Mouse (Mus musculus): Measurements from ENCODE around the gene Rap1b. TPM values are rescaled to one million over a fixed set of nuclear protein-coding genes. Genes with fewer than 3 reads are reported as not detected.
"Not testable (repeated sequence)": the region's sequence is repeated elsewhere in the genome, so short reads cannot be mapped to it uniquely, and the experiment has no call there.

Gene Rap1b
- polyA plus RNA-seq (2014; fragmentation: Nextera tagmentation; extraction: Ambion mirVana): 172 and 195 TPM in 2 replicates

DNA sequence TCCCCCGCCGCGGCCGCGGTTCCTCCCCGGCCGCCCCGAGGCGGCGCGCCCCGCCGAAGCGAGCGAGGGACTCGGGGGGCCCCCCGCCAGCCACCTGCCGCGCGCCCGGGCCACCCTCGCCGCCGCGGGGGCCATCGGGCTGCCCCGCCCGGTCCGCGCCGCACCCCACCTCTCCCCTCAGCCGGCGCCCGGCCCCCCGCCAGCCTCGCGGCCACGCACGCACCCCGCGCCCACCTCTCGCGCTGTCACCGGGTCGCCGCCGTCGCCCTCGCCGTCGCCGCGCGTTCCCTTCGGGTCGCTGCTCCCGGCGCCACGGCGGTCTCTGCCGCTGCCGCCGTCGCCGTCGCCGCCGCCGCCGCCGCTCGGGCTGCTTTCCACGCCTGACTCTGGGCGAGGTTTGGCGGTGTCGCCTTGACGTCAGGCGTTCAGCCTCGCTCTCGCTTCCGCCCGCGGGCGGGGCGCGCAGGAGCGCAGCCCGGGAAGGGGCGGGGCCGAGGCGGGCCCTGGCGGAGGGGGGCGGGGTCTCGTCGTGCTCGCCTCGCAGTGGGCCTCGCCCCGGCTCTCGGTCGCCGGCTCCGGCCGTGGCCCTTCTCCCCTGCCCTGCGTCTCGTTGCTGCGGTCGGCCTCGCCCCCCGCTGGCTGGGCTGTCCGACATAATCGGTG lies at the start of gene Rap1b:
Gene Rap1b, minus strand, starts transcription at position 439 of the 663 bp plus-strand sequence.
- H3K27me3 ChIP-seq (ENCODE audit: control insufficient read depth, insufficient read depth, low read length): no peaks in the 10 kb centered on the region
- H3K9ac ChIP-seq (replicated peaks; ENCODE audit: low read depth, low read length): peak within 1 kb of the TSS; percentile 96
- H3K4me2 ChIP-seq (ENCODE audit: low read depth, low read length): peak within 1 kb of the TSS; percentile 73
- peaks cover 23% of the 10 kb centered on the region for H3K4me1 ChIP-seq (ENCODE audit: control insufficient read depth, insufficient read depth, low read length)
- H3K36me3 ChIP-seq (ENCODE audit: control insufficient read depth, insufficient read depth, low read length): no peaks in the 10 kb centered on the region
- peak within 1 kb of the TSS; percentile 99 for H3K27ac ChIP-seq (ENCODE audit: low read depth, low read length)
- peak within 1 kb of the TSS; percentile 93 for H3K4me3 ChIP-seq (ENCODE audit: low read depth, low read length)
- under 1% methylated on average over 64 of the region's 112 CpGs for WGBS
- peak; percentile 96 for ATAC-seq (ENCODE audit: low read depth)
- no peaks in the 10 kb centered on the region for H3K9me3 ChIP-seq (ENCODE audit: control insufficient read depth, low read length)

DNA sequence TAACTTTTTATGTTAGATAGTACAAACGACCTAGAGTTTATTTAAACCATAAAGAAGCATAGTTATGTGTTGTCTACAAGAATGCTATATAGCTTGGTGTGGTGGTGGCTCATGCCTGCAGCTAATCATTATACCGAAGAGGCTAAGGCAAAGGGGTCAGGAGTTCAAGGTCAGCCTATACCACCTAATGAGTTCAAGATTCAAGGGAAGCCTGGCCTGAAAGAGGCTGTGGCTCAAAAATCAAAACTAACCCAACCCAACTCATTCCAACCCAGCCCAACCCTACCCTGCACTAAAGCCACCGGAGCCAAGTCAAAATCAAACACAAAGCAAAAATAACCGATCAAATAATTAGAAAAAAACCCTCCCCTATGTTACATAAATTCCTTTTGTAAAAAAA lies 49.4 kb upstream of the Rap1b start:
- Histone ChIP-seq H3K27me3 (ENCODE audit: control insufficient read depth, insufficient read depth, low read length) (no peaks in the 10 kb centered on the region), H3K4me3 (ENCODE audit: low read depth, low read length) (no peak overlapping the region), H3K36me3 (ENCODE audit: control insufficient read depth, insufficient read depth, low read length) (no peaks in the 10 kb centered on the region), H3K27ac (ENCODE audit: low read depth, low read length) (no peak overlapping the region), H3K9ac (replicated peaks; ENCODE audit: low read depth, low read length) (no peak overlapping the region), H3K4me1 (ENCODE audit: control insufficient read depth, insufficient read depth, low read length) (no peaks in the 10 kb centered on the region), H3K9me3 (ENCODE audit: control insufficient read depth, low read length) (no peaks in the 10 kb centered on the region), H3K4me2 (ENCODE audit: low read depth, low read length) (no peak overlapping the region)
- 81% methylated on average over 4 of the region's 4 CpGs for WGBS
- ATAC-seq (ENCODE audit: low read depth): no peak

DNA sequence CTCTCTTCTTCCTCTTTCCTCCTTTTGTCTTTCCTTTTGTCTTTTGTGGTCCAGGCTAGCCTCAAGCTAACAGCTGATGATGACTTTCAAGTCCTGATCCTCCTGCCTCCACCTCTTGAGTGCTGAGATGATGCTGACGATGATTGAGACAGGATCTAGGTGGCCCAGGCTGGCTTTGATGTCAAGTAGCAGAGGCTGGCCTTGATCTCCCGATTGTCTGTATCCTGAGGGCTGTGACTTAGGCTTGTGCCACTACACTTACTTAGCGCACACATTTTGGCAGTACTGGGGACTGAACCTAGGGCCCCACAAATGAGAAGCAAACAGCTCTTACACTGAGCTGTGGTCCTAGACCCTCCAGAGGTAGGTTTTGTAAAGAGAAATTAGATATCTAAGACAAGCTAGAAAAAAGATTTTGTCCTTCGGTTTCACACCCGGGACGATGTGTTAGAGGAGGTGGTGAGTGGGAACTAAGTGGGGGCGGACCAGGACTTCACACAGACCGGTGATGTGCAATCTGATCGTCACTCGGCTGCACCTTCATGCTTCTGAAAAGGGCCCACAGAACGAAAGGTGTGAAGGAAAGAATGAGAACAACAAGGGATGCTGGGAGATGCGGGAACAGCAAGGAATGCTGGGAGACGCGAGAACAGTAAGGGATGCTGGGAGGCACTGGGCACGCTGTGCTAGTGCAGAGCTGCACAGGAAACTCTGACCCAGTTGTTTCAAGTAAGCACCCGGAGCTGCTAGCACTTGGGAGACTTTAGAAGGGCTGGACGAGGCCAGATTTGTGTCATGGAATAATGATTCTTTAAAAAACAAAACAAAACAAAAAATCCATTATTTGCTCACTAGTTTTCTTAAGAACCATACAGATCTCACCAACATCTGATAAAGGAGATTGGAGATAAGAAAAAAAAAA lies 48.5 kb upstream of the Rap1b start:
- Histone ChIP-seq H3K27me3 (ENCODE audit: control insufficient read depth, insufficient read depth, low read length) (no peaks in the 10 kb centered on the region), H3K27ac (ENCODE audit: low read depth, low read length) (no peak overlapping the region), H3K4me3 (ENCODE audit: low read depth, low read length) (no peak overlapping the region), H3K9me3 (ENCODE audit: control insufficient read depth, low read length) (no peaks in the 10 kb centered on the region), H3K4me2 (ENCODE audit: low read depth, low read length) (no peak overlapping the region), H3K36me3 (ENCODE audit: control insufficient read depth, insufficient read depth, low read length) (no peaks in the 10 kb centered on the region), H3K9ac (replicated peaks; ENCODE audit: low read depth, low read length) (no peak overlapping the region), H3K4me1 (ENCODE audit: control insufficient read depth, insufficient read depth, low read length) (no peaks in the 10 kb centered on the region)
- 94% methylated on average over 17 of the region's 17 CpGs for WGBS
- no peak for ATAC-seq (ENCODE audit: low read depth)

DNA sequence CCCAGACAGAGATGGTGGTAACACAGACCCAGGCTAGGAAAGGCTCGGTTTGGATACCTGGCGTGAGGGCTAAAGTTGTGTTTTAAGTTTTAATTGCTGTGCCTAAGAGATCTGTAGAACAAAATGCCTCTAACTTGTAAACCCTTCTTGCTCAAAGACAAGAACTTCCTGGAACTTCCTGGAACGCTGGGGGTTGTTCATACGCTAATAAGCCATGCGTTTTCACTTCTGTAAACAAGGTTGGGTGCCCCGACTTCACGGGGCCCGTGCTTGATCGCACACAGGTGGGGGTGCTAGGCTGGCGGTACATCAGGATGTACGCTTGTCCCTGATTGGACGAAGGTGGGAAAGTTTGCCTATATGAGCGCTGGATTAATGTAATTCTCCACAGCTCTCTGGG lies 47.3 kb upstream of the Rap1b start:
- ATAC-seq (ENCODE audit: low read depth); H3K4me3 ChIP-seq (ENCODE audit: low read depth, low read length); H3K27ac ChIP-seq (ENCODE audit: low read depth, low read length); H3K9me3 ChIP-seq (ENCODE audit: control insufficient read depth, low read length); H3K9ac ChIP-seq (replicated peaks; ENCODE audit: low read depth, low read length); H3K4me2 ChIP-seq (ENCODE audit: low read depth, low read length); H3K36me3 ChIP-seq (ENCODE audit: control insufficient read depth, insufficient read depth, low read length); H3K27me3 ChIP-seq (ENCODE audit: control insufficient read depth, insufficient read depth, low read length): not testable (repeated sequence)
- WGBS: 59% methylated on average over 12 of the region's 13 CpGs
- peaks cover 11% of the 10 kb centered on the region for H3K4me1 ChIP-seq (ENCODE audit: control insufficient read depth, insufficient read depth, low read length)

DNA sequence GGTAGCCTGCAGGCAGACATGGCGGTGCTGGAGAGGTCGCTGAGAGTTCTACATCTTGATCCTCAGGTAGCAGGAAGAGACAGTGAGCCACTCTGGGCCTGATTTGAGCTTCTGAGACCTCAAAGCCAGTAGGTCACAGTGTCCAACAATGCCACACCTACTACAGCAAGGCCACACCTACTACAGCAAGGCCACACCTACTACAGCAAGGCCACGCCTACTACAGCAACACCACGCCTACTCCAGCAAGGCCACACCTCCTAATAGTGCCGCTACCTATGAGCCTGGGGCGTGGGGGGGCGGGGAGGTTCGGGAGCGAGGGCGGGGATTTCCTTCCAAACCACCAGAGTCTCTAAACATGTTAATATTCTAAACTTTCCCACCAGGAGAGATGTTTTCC lies 45.5 kb upstream of the Rap1b start:
- no peak overlapping the region for H3K4me3 ChIP-seq (ENCODE audit: low read depth, low read length)
- no peak overlapping the region for H3K9ac ChIP-seq (replicated peaks; ENCODE audit: low read depth, low read length)
- WGBS: 85% methylated on average over 10 of the region's 10 CpGs
- peaks cover 11% of the 10 kb centered on the region for H3K4me1 ChIP-seq (ENCODE audit: control insufficient read depth, insufficient read depth, low read length)
- H3K36me3 ChIP-seq (ENCODE audit: control insufficient read depth, insufficient read depth, low read length): no peaks in the 10 kb centered on the region
- no peaks in the 10 kb centered on the region for H3K27me3 ChIP-seq (ENCODE audit: control insufficient read depth, insufficient read depth, low read length)
- H3K27ac ChIP-seq (ENCODE audit: low read depth, low read length): no peak overlapping the region
- H3K9me3 ChIP-seq (ENCODE audit: control insufficient read depth, low read length): no peaks in the 10 kb centered on the region
- H3K4me2 ChIP-seq (ENCODE audit: low read depth, low read length): no peak overlapping the region
- ATAC-seq (ENCODE audit: low read depth): no peak

DNA sequence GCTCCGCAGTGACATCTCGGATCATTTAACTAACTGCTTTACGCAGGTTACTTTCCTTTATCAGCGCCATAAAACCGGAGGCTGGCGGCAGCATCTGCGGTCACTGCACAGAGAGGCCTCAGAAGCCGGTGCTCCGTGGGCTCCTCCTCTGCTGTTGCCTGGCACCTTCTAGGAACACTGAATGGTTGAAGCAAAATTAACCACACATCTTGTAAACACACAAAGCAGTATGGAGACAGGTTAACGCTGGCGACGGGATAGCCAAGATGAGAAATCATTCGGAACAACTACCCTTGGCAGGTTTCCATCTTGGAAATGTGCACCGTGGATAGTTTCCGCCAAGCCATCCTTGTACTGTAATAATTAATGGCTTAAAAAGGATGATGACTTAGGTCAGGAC lies 43.0 kb upstream of the Rap1b start:
- H3K9me3 ChIP-seq (ENCODE audit: control insufficient read depth, low read length): no peaks in the 10 kb centered on the region
- no peak overlapping the region for H3K9ac ChIP-seq (replicated peaks; ENCODE audit: low read depth, low read length)
- 20% methylated on average over 15 of the region's 15 CpGs for WGBS
- peak overlapping the region; percentile 53; the same call in 1 of the 2 replicates for H3K27ac ChIP-seq (ENCODE audit: low read depth, low read length)
- no peak overlapping the region for H3K4me3 ChIP-seq (ENCODE audit: low read depth, low read length)
- H3K4me1 ChIP-seq (ENCODE audit: control insufficient read depth, insufficient read depth, low read length): peaks cover 11% of the 10 kb centered on the region
- H3K36me3 ChIP-seq (ENCODE audit: control insufficient read depth, insufficient read depth, low read length): no peaks in the 10 kb centered on the region
- peak overlapping the region; percentile 31; the same call in 1 of the 2 replicates for H3K4me2 ChIP-seq (ENCODE audit: low read depth, low read length)
- ATAC-seq (ENCODE audit: low read depth): peak; percentile 74; the same call in 1 of the 2 replicates
- H3K27me3 ChIP-seq (ENCODE audit: control insufficient read depth, insufficient read depth, low read length): no peaks in the 10 kb centered on the region

DNA sequence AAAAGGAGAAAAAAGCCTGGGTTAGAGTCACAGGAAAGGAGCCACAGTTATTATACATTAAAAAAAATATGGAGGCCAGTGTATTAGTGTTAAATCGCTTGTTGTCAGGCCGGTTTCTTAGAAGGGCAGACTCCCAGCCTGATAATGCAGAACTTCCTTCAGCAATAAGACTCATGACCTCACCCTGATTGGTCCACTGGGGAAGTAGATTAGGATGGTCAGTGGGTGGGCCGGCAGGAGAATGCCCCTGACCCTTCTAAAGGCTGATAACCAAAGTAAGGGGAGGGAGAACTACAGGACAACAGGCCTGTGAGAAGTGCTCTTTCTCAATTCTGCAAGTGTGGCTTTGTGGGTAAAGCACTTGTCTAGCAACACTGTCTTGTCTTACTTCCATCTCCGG lies 39.5 kb upstream of the Rap1b start:
- H3K27me3 ChIP-seq (ENCODE audit: control insufficient read depth, insufficient read depth, low read length): no peaks in the 10 kb centered on the region
- H3K9ac ChIP-seq (replicated peaks; ENCODE audit: low read depth, low read length): no peak overlapping the region
- ATAC-seq (ENCODE audit: low read depth): no peak
- no peak overlapping the region for H3K4me3 ChIP-seq (ENCODE audit: low read depth, low read length)
- 60% methylated on average over 4 of the region's 4 CpGs for WGBS
- H3K36me3 ChIP-seq (ENCODE audit: control insufficient read depth, insufficient read depth, low read length): no peaks in the 10 kb centered on the region
- no peak overlapping the region for H3K4me2 ChIP-seq (ENCODE audit: low read depth, low read length)
- H3K4me1 ChIP-seq (ENCODE audit: control insufficient read depth, insufficient read depth, low read length): peaks cover 11% of the 10 kb centered on the region
- no peak overlapping the region for H3K27ac ChIP-seq (ENCODE audit: low read depth, low read length)
- no peaks in the 10 kb centered on the region for H3K9me3 ChIP-seq (ENCODE audit: control insufficient read depth, low read length)

DNA sequence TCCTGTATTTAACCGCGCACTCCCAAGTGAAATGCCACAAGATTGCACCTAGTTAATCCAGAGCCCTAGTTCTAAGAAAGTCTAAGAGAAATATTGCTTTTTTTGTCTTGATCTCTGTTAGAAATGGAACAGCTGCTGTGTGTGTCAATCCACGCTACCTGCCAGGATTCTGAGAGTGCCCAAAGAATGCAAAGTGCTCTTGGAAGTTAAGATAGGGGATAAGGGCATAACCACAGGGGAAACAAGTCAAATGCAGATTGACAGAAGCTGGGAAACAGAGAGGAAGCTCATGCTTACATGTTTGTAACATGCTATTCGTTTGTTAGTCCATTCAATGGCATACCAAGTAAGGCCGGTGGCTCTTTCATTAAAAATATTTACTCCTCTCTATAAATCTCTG lies 38.9 kb upstream of the Rap1b start:
- 89% methylated on average over 5 of the region's 5 CpGs for WGBS
- H3K9me3 ChIP-seq (ENCODE audit: control insufficient read depth, low read length): no peaks in the 10 kb centered on the region

DNA sequence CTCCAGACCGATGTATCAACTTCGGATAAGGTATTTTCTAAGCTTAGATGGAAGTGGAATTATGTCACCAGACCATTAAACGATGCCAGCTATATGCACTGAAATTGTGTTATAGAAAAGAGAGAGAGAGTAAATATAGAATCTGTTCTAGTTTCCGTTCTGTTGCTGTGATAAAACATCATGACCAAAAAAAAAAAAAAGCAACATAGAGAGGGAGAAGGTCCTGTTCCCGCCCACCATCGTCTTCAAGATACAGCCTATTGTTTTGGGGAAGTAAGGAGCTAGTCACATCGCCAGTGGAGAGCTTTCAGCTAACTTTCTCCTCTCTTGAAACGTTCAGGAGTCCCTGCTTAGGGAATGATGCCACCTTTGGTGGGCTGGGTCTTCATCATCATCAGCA lies 37.6 kb upstream of the Rap1b start:
- Histone ChIP-seq H3K9ac (replicated peaks; ENCODE audit: low read depth, low read length) (no peak overlapping the region), H3K4me1 (ENCODE audit: control insufficient read depth, insufficient read depth, low read length) (peaks cover 4% of the 10 kb centered on the region), H3K4me2 (ENCODE audit: low read depth, low read length) (no peak overlapping the region), H3K4me3 (ENCODE audit: low read depth, low read length) (no peak overlapping the region), H3K27me3 (ENCODE audit: control insufficient read depth, insufficient read depth, low read length) (no peaks in the 10 kb centered on the region), H3K9me3 (ENCODE audit: control insufficient read depth, low read length) (no peaks in the 10 kb centered on the region), H3K27ac (ENCODE audit: low read depth, low read length) (no peak overlapping the region), H3K36me3 (ENCODE audit: control insufficient read depth, insufficient read depth, low read length) (no peaks in the 10 kb centered on the region)
- ATAC-seq (ENCODE audit: low read depth): no peak
- 92% methylated on average over 8 of the region's 8 CpGs for WGBS

More for the DNA sequence above, 38.9 kb upstream of the Rap1b start:
- no peak overlapping the region for H3K4me3 ChIP-seq (ENCODE audit: low read depth, low read length)
- ATAC-seq (ENCODE audit: low read depth): no peak
- H3K36me3 ChIP-seq (ENCODE audit: control insufficient read depth, insufficient read depth, low read length): no peaks in the 10 kb centered on the region
- H3K4me2 ChIP-seq (ENCODE audit: low read depth, low read length): no peak overlapping the region
- no peak overlapping the region for H3K27ac ChIP-seq (ENCODE audit: low read depth, low read length)
- peaks cover 11% of the 10 kb centered on the region for H3K4me1 ChIP-seq (ENCODE audit: control insufficient read depth, insufficient read depth, low read length)
- no peaks in the 10 kb centered on the region for H3K27me3 ChIP-seq (ENCODE audit: control insufficient read depth, insufficient read depth, low read length)
- no peak overlapping the region for H3K9ac ChIP-seq (replicated peaks; ENCODE audit: low read depth, low read length)

All from neural tube, embryonic 14.5 days (tissue).